8 mouse cellular contexts compared by ENCODE assay signal in the genomic region with DNA sequence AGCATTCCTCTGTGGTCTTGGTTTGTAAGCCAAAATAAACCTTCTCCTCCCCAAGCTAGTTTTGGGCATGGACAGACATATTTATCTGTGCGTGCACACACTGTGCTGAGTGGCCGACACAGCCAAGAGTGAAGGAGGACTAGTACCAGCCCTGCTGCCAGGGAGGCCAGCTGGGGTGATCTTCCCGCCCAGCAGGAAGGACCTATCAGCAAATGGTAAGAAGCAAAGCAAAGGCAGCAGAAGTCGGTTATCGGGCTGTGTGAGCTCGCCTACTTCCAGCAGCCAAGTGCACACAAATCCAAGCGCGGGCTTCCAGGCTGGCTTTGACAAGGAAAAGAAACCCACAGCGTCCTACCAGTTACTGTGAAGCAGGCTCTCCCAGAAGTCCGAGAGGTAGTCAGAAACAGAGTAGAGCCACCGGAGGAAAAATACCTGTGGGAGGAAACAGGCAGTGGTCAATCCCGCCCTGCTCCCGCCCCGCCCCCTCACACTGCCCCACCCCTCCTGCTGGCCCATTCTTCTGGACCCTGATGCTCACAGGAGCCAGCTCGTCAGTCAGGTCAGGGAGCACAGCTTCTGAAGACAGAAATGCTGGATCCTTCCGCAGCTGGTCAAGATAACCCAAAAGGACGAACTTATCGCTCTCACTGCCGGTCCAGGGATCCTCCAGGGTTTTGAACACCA. TPM values are rescaled to one million over a fixed set of nuclear protein-coding genes. Genes with fewer than 3 reads are reported as not detected.
A peak's percentile ranks its signal among the peaks of the same experiment; 100 is the strongest.
DNase-seq lines count a peak whose midpoint lies in the region; ATAC-seq and TF ChIP-seq lines count a peak whose summit lies in the region.

No protein-coding gene starts in this region.

- no peak overlapping the region for H3K9ac ChIP-seq in kidney, embryonic 15.5 days
- H3K9ac ChIP-seq in forebrain, embryonic 16.5 days (replicated peaks; ENCODE audit: low read depth, low read length) = no peak overlapping the region
- no peak overlapping the region for H3K9ac ChIP-seq in midbrain, embryonic 15.5 days

- no peaks in the 10 kb centered on the region for H3K9me3 ChIP-seq in kidney, embryonic 15.5 days (replicated peaks)
- no peaks in the 10 kb centered on the region for H3K9me3 ChIP-seq in forebrain, embryonic 16.5 days (ENCODE audit: control insufficient read depth, low read length)
- no peaks in the 10 kb centered on the region for H3K9me3 ChIP-seq in midbrain, embryonic 15.5 days

- no peak for DNase-seq in kidney, postnatal 36 days
- DNase-seq in brain, embryonic 14.5 days (ENCODE audit: low read depth) = peak; percentile 55
- DNase-seq in layer of hippocampus, adult 9-11 months = peak; percentile 66
- no peak for DNase-seq in right cerebral cortex, postnatal 14 days
- no peak for DNase-seq in urinary bladder, adult 2 months (ENCODE audit: low spot score)

- TF ChIP-seq POLR2A in brain, embryonic 14.5 days (IDR thresholded peaks at IDR 0.05; ENCODE audit: borderline replicate concordance, extremely low read depth, insufficient read depth, insufficient read length, poor library complexity, severe bottlenecking) = no peak

- peaks cover 97% of the 10 kb centered on the region for H3K36me3 ChIP-seq in kidney, embryonic 15.5 days
- H3K36me3 ChIP-seq in forebrain, embryonic 16.5 days (ENCODE audit: control insufficient read depth, insufficient read depth) = peaks cover 19% of the 10 kb centered on the region
- H3K36me3 ChIP-seq in midbrain, embryonic 15.5 days (replicated peaks) = peaks cover 50% of the 10 kb centered on the region

- peaks cover 22% of the 10 kb centered on the region for H3K4me1 ChIP-seq in kidney, embryonic 15.5 days
- peaks cover 19% of the 10 kb centered on the region for H3K4me1 ChIP-seq in forebrain, embryonic 16.5 days (replicated peaks; ENCODE audit: control insufficient read depth, insufficient read depth, low read length)
- H3K4me1 ChIP-seq in midbrain, embryonic 15.5 days = peaks cover 6% of the 10 kb centered on the region; the same call in 1 of the 2 replicates

- no peak overlapping the region for H3K4me3 ChIP-seq in kidney, embryonic 15.5 days (replicated peaks)
- H3K4me3 ChIP-seq in forebrain, embryonic 16.5 days (replicated peaks; ENCODE audit: low read length) = no peak overlapping the region
- no peak overlapping the region for H3K4me3 ChIP-seq in midbrain, embryonic 15.5 days

- no peaks in the 10 kb centered on the region for H3K27me3 ChIP-seq in kidney, embryonic 15.5 days
- no peaks in the 10 kb centered on the region for H3K27me3 ChIP-seq in forebrain, embryonic 16.5 days (replicated peaks; ENCODE audit: control insufficient read depth, insufficient read depth, low read length)
- H3K27me3 ChIP-seq in midbrain, embryonic 15.5 days (replicated peaks) = no peaks in the 10 kb centered on the region

- 69% methylated on average over 19 of the region's 19 CpGs for WGBS in kidney, embryonic 15.5 days
- WGBS in forebrain, embryonic 16.5 days = 68% methylated on average over 19 of the region's 19 CpGs
- 75% methylated on average over 19 of the region's 19 CpGs for WGBS in midbrain, embryonic 15.5 days

- H3K4me2 ChIP-seq in kidney, embryonic 15.5 days = peak overlapping the region; percentile 10; the same call in 1 of the 2 replicates
- H3K4me2 ChIP-seq in forebrain, embryonic 16.5 days (ENCODE audit: low read length) = no peak overlapping the region
- H3K4me2 ChIP-seq in midbrain, embryonic 15.5 days = no peak overlapping the region

- peak; percentile 63; the same call in 1 of the 2 replicates for ATAC-seq in kidney, embryonic 15.5 days (replicated peaks; ENCODE audit: low FRiP score)
- ATAC-seq in forebrain, embryonic 16.5 days = peak; percentile 51
- 0 out of 2 replicates have a peak, but pooled peaks have one; percentile 33 for ATAC-seq in midbrain, embryonic 15.5 days (replicated peaks)

- H3K27ac ChIP-seq in kidney, embryonic 15.5 days = peak overlapping the region; percentile 84
- peak overlapping the region; percentile 82 for H3K27ac ChIP-seq in forebrain, embryonic 16.5 days (ENCODE audit: low read length)
- H3K27ac ChIP-seq in midbrain, embryonic 15.5 days = peak overlapping the region; percentile 35; the same call in 1 of the 2 replicates

- TF ChIP-seq CTCF in brain, embryonic 14.5 days (IDR thresholded peaks at IDR 0.05; ENCODE audit: borderline replicate concordance, extremely low read depth, insufficient read depth, insufficient read length) = no peak

RNA-seq across cellular contexts. Expression of a gene that starts 21.0 kb away (rescaled TPM):
- polyA plus RNA-seq in kidney, embryonic 15.5 days (2015; fragmentation: Nextera tagmentation; extraction: Ambion mirVana) = 1.7 and 2.4 TPM in 2 replicates
- polyA plus RNA-seq in brain, embryonic 14.5 days (2012; rRNA removed) = 0.05 TPM in 2 replicates
- polyA plus RNA-seq in forebrain, embryonic 16.5 days (2015; fragmentation: Nextera tagmentation; extraction: Ambion mirVana) = not detected in 2 replicates
- not detected in 2 replicates for polyA plus RNA-seq in midbrain, embryonic 15.5 days (2015; fragmentation: Nextera tagmentation; extraction: Ambion mirVana)
- polyA plus RNA-seq in urinary bladder, adult 2 months (2012; rRNA removed) = not detected in 2 replicates

RNA-seq across cellular contexts. Expression of a gene that starts 23.2 kb away (rescaled TPM):
- polyA plus RNA-seq in kidney, embryonic 15.5 days (2015; fragmentation: Nextera tagmentation; extraction: Ambion mirVana) = 5.2 and 5.5 TPM in 2 replicates
- polyA plus RNA-seq in brain, embryonic 14.5 days (2012; rRNA removed) = 17.7 and 19.9 TPM in 2 replicates
- polyA plus RNA-seq in forebrain, embryonic 16.5 days (2015; fragmentation: Nextera tagmentation; extraction: Ambion mirVana) = 5.3 and 6.4 TPM in 2 replicates
- 6.5 and 6.6 TPM in 2 replicates for polyA plus RNA-seq in midbrain, embryonic 15.5 days (2015; fragmentation: Nextera tagmentation; extraction: Ambion mirVana)
- polyA plus RNA-seq in urinary bladder, adult 2 months (2012; rRNA removed) = 12.8 and 13.0 TPM in 2 replicates

RNA-seq across cellular contexts. Expression of a gene that starts 25.9 kb away (rescaled TPM):
- polyA plus RNA-seq in kidney, embryonic 15.5 days (2015; fragmentation: Nextera tagmentation; extraction: Ambion mirVana) = 23.7 and 25.8 TPM in 2 replicates
- polyA plus RNA-seq in brain, embryonic 14.5 days (2012; rRNA removed) = 27.8 and 29.2 TPM in 2 replicates
- polyA plus RNA-seq in forebrain, embryonic 16.5 days (2015; fragmentation: Nextera tagmentation; extraction: Ambion mirVana) = 15.8 and 16.6 TPM in 2 replicates
- polyA plus RNA-seq in midbrain, embryonic 15.5 days (2015; fragmentation: Nextera tagmentation; extraction: Ambion mirVana) = 20.7 and 21.4 TPM in 2 replicates
- 15.7 and 16.9 TPM in 2 replicates for polyA plus RNA-seq in urinary bladder, adult 2 months (2012; rRNA removed)

RNA-seq across cellular contexts. Expression of a gene that starts 44.3 kb away (rescaled TPM):
- polyA plus RNA-seq in kidney, embryonic 15.5 days (2015; fragmentation: Nextera tagmentation; extraction: Ambion mirVana) = 20.3 and 21.8 TPM in 2 replicates
- 14.2 and 19.5 TPM in 2 replicates for polyA plus RNA-seq in brain, embryonic 14.5 days (2012; rRNA removed)
- 13.1 and 14.3 TPM in 2 replicates for polyA plus RNA-seq in forebrain, embryonic 16.5 days (2015; fragmentation: Nextera tagmentation; extraction: Ambion mirVana)
- polyA plus RNA-seq in midbrain, embryonic 15.5 days (2015; fragmentation: Nextera tagmentation; extraction: Ambion mirVana) = 13.3 and 14.0 TPM in 2 replicates
- polyA plus RNA-seq in urinary bladder, adult 2 months (2012; rRNA removed) = 38.9 and 40.9 TPM in 2 replicates

RNA-seq across cellular contexts. Expression of a gene that starts 58.5 kb away (rescaled TPM):
- 0.19 TPM in 1 of 2 replicates, not detected in the other for polyA plus RNA-seq in kidney, embryonic 15.5 days (2015; fragmentation: Nextera tagmentation; extraction: Ambion mirVana)
- 0.19 and 0.21 TPM in 2 replicates for polyA plus RNA-seq in brain, embryonic 14.5 days (2012; rRNA removed)
- not detected in 2 replicates for polyA plus RNA-seq in forebrain, embryonic 16.5 days (2015; fragmentation: Nextera tagmentation; extraction: Ambion mirVana)
- 0.36 and 0.43 TPM in 2 replicates for polyA plus RNA-seq in midbrain, embryonic 15.5 days (2015; fragmentation: Nextera tagmentation; extraction: Ambion mirVana)
- 0.29 and 1.3 TPM in 2 replicates for polyA plus RNA-seq in urinary bladder, adult 2 months (2012; rRNA removed)

Comparison
In these comparisons a context has a peak if more than half of its experiments do, and no peak if none do; other contexts are left out.
1. DNase-seq: peak in brain, embryonic 14.5 days (single experiment) and layer of hippocampus, adult 9-11 months (single experiment); none in kidney, postnatal 36 days (0 of 2), right cerebral cortex, postnatal 14 days (single experiment) and urinary bladder, adult 2 months (single experiment).
2. Peak in every context shown above with its lines, with median percentiles within 50 percentile points of each other: ATAC-seq and H3K27ac ChIP-seq.